Mouse (Mus musculus) neural tube, embryonic 15.5 days (tissue): ENCODE measurements around the gene Psmb3. TPM values are rescaled to one million over a fixed set of nuclear protein-coding genes. Genes with fewer than 3 reads are reported as not detected.
"Not testable (repeated sequence)": the region's sequence is repeated elsewhere in the genome, so short reads cannot be mapped to it uniquely, and the experiment has no call there.

Source experiments
- ATAC-seq: fragments of 200-750 bp; cut with Nextera tagmentation; 2 replicates; pipeline ENCODE4 v1.8.0; 2017; ENCODE audit warnings: mild to moderate bottlenecking, moderate TSS enrichment, moderate library complexity; ENCODE audit not compliant: low FRiP score
- H3K27ac ChIP-seq: fragments of 300-500 bp; sonication (generic); replicated peaks from 2 replicates; pipeline ENCODE4 v1.5.1; 2015; ENCODE audit warnings: mild to moderate bottlenecking, inconsistent platforms
- H3K27me3 ChIP-seq: fragments of 300-500 bp; sonication (generic); replicated peaks from 2 replicates; pipeline ENCODE4 v1.6.1; 2015; ENCODE audit warnings: inconsistent platforms
- H3K36me3 ChIP-seq: fragments of 300-500 bp; sonication (generic); 2 replicates; pipeline ENCODE4 v1.6.1; 2015; ENCODE audit warnings: inconsistent platforms
- H3K4me1 ChIP-seq: fragments of 300-500 bp; sonication (generic); 2 replicates; pipeline ENCODE4 v1.6.1; 2015; ENCODE audit warnings: inconsistent platforms
- H3K4me2 ChIP-seq: fragments of 300-500 bp; sonication (generic); 2 replicates; pipeline ENCODE4 v1.6.1; 2015; ENCODE audit warnings: inconsistent platforms, mild to moderate bottlenecking, moderate library complexity
- H3K4me3 ChIP-seq: fragments of 300-500 bp; sonication (generic); replicated peaks from 2 replicates; pipeline ENCODE4 v1.5.1; 2015; ENCODE audit warnings: mild to moderate bottlenecking, inconsistent platforms
- H3K9ac ChIP-seq: fragments of 300-500 bp; sonication (generic); replicated peaks from 2 replicates; pipeline ENCODE4 v1.6.1; 2015; ENCODE audit warnings: mild to moderate bottlenecking, inconsistent platforms
- H3K9me3 ChIP-seq: fragments of 300-500 bp; sonication (generic); replicated peaks from 2 replicates; pipeline ENCODE4 v1.6.1; 2016; ENCODE audit warnings: inconsistent platforms
- WGBS: fragments of 180-500 bp; shearing (Covaris S2); methylation state at CpG from one replicate; pipeline ENCODE4 v1.1.7; 2015; ENCODE audit warnings: mixed read lengths; 5-methylcytosine and 5-hydroxymethylcytosine counted together
- polyA plus RNA-seq: library from polyadenylated mRNA; unstranded; fragments of >200 nt; fragmentation: Nextera tagmentation; extraction: Ambion mirVana; gene quantifications from 2 replicates; pipeline ENCODE4 v1.2.1, GENCODE M21; 2015

Gene Psmb3
- polyA plus RNA-seq, 1 experiment from 2014 or later = 459 TPM

DNA sequence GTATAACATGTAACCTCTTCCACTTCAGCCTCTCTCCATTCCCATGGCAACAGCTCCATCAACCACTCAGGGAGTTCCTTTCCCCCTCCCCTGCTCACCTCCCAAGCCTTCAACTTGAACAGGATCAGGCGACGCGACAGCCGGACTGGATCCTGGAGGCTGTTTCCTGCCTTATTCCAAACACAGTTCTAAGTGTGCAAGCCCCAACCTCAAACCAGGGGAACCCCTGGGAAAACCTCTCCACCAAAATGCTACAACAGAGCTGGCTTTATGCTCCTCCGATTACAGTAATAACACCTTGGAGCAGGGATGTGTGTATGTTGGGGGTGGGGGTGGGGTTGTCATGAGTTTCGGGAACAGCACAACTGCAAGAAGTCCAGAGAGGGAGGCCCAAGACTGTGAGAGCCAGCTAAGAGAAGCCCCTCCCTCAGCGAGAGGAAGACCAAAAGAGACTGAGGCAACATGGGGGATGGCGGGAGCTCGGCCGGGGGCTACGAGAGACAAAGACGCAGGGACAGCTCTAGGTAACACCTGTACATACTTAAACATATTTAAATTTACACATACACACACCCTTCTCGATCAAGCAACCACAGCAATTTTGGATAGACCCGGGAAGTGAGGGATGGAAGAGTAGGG, 5.2 kb upstream of the Psmb3 start:
- Histone ChIP-seq H3K4me3 (peak overlapping the region; percentile 95), H3K27me3 (no peaks in the 10 kb centered on the region), H3K4me1 (peaks cover 68% of the 10 kb centered on the region), H3K9ac (peak overlapping the region; percentile 94), H3K4me2 (peak overlapping the region; percentile 90), H3K36me3 (no peaks in the 10 kb centered on the region), H3K27ac (peak overlapping the region; percentile 97), H3K9me3 (no peaks in the 10 kb centered on the region)
- no peak for ATAC-seq
- WGBS = under 1% methylated on average over 14 of the region's 14 CpGs

DNA sequence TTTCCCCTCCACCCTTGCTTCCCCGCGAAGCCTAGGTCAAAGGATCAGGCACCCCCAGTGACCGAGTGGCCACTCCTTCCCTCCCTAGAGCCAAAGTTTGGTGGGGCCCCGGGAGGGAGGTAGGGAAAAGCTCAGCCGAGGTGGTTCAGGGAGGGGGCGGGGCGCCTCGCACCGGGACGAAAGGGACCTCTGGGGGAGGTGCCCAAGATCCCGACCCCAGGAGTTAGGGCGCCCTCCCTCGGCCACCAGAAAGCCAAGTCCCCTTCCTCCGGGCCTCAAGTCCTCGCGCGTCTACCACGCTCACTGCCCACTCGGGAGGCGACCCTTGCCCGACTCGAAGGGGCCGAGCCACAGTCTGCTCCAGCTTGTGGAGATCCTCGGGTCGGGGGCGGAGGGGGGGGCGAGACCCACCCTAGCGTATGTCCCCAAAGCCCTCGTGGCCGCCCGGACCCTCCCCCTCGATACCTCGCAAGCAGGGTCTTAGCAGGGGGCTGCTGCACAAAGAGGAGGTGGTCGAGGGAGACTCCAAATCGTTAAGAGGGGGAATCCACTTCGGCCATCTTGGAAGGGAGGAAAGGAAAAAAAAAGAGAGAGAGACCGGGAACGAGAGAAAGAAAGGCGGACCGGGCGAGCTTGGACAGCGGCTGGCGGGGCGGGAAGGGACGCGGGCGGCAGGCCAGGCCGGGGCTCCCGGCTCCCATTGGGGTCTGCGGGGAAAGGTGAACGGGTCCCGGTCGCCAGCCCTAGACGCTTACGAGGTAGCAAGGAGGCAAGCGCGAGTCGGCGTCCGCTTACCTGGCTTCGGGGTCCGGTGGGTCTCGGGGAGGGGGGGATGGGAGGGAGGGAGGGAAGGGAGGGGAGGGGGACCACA, 4.2 kb upstream of the Psmb3 start:
- Histone ChIP-seq H3K4me2 (peak overlapping the region; percentile 90), H3K27ac (peak overlapping the region; percentile 97), H3K4me1 (peaks cover 61% of the 10 kb centered on the region), H3K36me3 (no peaks in the 10 kb centered on the region), H3K9ac (peak overlapping the region; percentile 94), H3K27me3 (no peaks in the 10 kb centered on the region), H3K4me3 (peak overlapping the region; percentile 95), H3K9me3 (no peaks in the 10 kb centered on the region)
- WGBS = under 1% methylated on average over 61 of the region's 63 CpGs
- no peak; the same call in 1 of the 2 replicates for ATAC-seq

DNA sequence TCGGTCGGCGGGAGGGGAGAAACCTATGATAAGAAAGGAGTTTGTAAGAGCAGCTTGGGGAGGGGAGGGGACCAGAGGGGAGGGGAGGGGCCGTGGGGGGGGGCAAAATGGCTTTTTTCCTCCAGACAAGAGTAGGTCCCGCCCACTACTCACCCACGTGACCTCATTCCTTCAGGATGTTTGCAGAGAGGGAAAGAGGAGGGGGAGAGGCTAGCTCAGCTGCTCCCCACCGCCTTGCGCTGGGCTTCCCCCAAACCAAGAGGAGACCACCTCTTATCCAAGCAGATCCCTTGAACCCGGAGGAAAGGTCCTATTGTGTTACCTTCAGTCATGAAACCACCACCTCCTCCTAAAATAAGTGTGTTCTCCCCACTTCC, 3.6 kb upstream of the Psmb3 start:
- peaks cover 61% of the 10 kb centered on the region for H3K4me1 ChIP-seq
- 0% methylated on average over 3 of the region's 9 CpGs for whole genome bisulfite sequencing
- H3K36me3 ChIP-seq = no peaks in the 10 kb centered on the region
- H3K27ac ChIP-seq = peak overlapping the region; percentile 97
- H3K9me3 ChIP-seq = no peaks in the 10 kb centered on the region
- H3K27me3 ChIP-seq = no peaks in the 10 kb centered on the region
- peak overlapping the region; percentile 90 for H3K4me2 ChIP-seq
- H3K9ac ChIP-seq = peak overlapping the region; percentile 94
- H3K4me3 ChIP-seq = peak overlapping the region; percentile 95
- ATAC-seq = peak; percentile 67

DNA sequence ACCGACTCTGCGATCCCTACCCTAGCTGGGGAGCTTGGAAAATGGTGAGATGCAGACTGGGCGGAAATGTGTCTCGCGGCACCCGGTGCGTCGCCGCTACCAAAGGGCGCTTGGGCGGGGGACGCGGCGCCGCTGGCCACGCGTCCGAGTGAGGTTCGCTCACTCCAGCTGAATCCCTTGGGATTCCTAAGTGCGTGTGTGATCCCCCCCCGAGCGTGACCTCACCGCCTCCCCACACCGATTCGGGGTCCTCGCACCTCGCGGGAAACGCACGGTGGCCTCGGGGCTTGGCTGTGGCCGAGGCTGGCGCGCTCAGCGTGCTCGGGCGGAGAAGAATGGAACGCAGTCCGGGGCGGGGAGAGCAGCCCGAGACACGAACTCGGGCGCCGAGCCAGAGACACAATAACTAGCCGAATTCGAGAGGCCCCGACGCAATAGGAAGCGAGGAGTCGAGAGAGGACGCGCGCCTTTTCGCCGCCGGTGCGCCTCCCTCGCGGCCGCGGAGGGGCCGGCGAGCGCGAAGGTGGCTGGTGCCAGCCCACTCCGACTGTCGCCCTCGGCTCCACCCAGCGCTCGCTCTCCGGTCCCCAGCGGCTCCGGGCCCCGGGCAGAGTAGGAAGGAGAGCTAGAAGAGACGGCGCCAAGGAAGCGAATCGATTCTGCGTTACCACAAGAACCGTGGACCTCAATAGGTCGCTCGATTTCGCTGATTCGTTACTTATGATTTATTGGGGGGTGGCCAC, 3.0 kb upstream of the Psmb3 start, which contains the start of gene Pcgf2:
Gene Pcgf2 (minus strand): TSS at position 495 of the 743 bp plus-strand sequence.
- Histone ChIP-seq H3K27ac (peak within 1 kb of the TSS; percentile 97), H3K4me1 (peaks cover 61% of the 10 kb centered on the region), H3K36me3 (no peaks in the 10 kb centered on the region), H3K9ac (peak within 1 kb of the TSS; percentile 94), H3K4me2 (peak within 1 kb of the TSS; percentile 90), H3K27me3 (no peaks in the 10 kb centered on the region), H3K9me3 (no peaks in the 10 kb centered on the region), H3K4me3 (peak within 1 kb of the TSS; percentile 95)
- ATAC-seq = peak; percentile 3; the same call in 1 of the 2 replicates
- WGBS = under 1% methylated on average over 85 of the region's 85 CpGs

DNA sequence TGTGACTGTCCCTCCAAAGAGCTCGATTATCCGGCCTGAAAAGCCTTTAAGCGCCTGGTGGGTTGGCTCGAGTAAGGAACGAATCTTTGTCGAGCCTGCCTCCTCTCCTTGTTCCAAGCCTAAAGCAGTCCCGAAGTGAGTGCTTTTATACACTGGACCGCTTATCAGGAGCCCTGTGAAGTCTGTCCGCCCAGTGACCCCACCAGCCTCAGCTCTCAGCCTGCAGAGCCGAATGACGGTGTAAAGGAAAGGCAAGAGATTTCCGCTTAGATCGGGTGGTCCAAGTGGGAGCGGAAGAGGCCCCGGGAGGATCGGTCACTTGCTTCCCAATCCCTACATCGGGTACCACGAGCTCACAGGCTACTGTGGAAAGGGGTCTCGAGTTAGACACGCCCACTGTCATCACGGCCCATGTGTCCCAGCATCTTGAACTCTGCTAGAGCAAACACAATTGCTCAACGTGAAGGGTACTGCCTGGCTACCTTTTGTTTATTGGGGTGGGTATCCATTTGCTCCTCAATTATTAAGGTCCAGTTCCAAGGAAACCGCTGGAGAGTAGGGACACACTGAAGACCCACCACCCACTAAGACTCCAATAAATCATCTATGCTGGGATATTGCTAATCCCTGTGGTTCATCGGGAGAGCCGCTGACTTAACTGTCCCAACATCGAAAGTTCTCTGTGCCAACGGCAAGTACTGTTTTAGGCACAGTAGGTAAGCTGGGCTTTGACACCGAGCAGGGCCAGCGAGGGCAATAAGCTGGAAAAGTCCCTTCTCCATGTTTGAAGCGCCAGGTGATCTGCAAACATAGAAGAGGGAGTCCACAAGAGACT, 2.2 kb upstream of the Psmb3 start:
- H3K36me3 ChIP-seq = peaks cover 4% of the 10 kb centered on the region
- H3K4me1 ChIP-seq = peaks cover 53% of the 10 kb centered on the region
- H3K4me2 ChIP-seq = peak overlapping the region; percentile 90
- 16% methylated on average over 30 of the region's 30 CpGs for WGBS
- no peaks in the 10 kb centered on the region for H3K9me3 ChIP-seq
- peak overlapping the region; percentile 95 for H3K4me3 ChIP-seq
- H3K9ac ChIP-seq = peak overlapping the region; percentile 83
- H3K27ac ChIP-seq = peak overlapping the region; percentile 97
- no peak for ATAC-seq
- no peaks in the 10 kb centered on the region for H3K27me3 ChIP-seq

DNA sequence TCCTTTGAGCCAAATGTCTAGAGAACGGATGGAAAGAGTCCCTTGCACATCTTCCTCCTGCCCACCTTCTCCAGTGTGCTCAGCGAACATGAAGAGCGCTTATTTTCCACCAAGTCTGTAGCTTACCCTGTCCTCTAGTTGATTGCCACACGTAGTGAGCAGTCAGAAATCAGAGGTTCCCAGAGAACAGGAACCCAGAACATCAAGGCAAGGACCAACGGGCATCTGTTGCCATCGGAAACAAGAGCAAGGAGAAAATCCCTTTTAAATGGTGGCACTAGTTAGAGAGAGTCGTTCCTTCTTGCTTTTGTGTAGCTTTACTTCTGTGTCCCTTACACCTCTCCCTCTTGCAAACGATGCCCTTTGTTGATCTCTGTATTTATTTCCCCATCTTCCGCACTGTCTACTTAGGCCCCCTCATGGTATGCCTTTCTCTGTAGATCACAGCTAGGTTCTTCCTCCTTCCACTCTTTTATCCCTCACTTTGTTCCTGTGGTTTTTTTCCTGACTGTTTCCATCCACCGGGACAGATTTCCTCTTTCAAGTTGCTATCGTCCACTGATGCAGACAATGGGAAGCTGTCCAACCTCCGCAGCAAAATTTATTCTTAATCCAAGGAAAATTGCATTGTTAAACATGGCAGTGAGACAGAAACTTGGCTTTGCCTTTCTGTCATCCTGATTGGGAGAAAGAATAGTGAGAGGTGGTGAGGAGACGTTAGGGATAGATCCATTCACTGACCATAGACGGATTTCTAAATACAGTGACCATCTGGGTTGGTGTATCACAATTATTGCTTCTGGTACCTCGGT, 1.4 kb upstream of the Psmb3 start:
- H3K27ac ChIP-seq = peak overlapping the region; percentile 97
- peak overlapping the region; percentile 95 for H3K4me3 ChIP-seq
- H3K4me1 ChIP-seq = peaks cover 45% of the 10 kb centered on the region
- 50% methylated on average over 15 of the region's 15 CpGs for WGBS
- no peaks in the 10 kb centered on the region for H3K27me3 ChIP-seq
- no peak for ATAC-seq
- H3K9me3 ChIP-seq = no peaks in the 10 kb centered on the region
- H3K36me3 ChIP-seq = peaks cover 12% of the 10 kb centered on the region
- peak overlapping the region; percentile 83 for H3K9ac ChIP-seq
- peak overlapping the region; percentile 90 for H3K4me2 ChIP-seq

DNA sequence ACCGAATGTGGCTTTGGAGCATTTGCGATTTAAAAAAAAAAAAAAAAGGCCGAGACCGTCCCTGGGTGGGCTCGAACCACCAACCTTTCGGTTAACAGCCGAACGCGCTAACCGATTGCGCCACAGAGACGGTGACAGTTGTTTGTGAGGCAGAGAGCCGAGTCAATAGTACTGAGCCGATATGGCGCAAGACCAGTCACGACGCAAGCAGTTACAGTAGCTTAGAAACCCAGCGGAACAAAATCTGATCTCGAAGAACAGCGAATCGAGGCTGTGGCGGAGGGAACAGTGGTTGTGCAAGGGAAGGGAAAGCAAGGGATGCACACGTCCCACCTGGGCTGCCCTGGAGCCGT, 830 bp upstream of the Psmb3 start:
- Histone ChIP-seq H3K36me3 (peaks cover 18% of the 10 kb centered on the region), H3K9ac (peak overlapping the region; percentile 83), H3K27ac (peak overlapping the region; percentile 97), H3K4me2 (peak overlapping the region; percentile 90), H3K27me3 (no peaks in the 10 kb centered on the region), H3K4me1 (peaks cover 39% of the 10 kb centered on the region), H3K9me3 (no peaks in the 10 kb centered on the region), H3K4me3 (peak overlapping the region; percentile 95)
- under 1% methylated on average over 24 of the region's 24 CpGs for WGBS
- peak; percentile 40; the same call in 1 of the 2 replicates for ATAC-seq

DNA sequence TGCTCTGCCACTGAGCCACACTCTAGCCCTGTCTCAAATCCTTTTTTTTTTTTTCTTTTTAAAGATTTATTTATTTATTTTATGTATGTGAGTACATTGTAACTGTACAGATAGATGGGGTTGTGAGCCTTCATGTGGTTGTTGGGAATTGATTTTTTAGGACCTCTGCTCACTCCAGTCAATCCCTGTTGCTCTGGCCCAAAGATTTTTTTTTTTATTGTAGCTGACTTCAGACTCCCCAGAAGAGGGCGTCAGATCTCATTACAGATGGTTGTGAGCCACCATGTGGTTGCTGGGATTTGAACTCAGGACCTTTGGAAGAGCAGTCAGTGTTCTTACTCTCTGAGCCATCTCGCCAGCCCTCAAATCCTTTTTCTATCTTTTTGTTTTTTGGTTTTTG, 6.9 kb downstream of the Psmb3 start:
- peaks cover 66% of the 10 kb centered on the region for H3K36me3 ChIP-seq
- H3K4me3 ChIP-seq = not testable (repeated sequence)

DNA sequence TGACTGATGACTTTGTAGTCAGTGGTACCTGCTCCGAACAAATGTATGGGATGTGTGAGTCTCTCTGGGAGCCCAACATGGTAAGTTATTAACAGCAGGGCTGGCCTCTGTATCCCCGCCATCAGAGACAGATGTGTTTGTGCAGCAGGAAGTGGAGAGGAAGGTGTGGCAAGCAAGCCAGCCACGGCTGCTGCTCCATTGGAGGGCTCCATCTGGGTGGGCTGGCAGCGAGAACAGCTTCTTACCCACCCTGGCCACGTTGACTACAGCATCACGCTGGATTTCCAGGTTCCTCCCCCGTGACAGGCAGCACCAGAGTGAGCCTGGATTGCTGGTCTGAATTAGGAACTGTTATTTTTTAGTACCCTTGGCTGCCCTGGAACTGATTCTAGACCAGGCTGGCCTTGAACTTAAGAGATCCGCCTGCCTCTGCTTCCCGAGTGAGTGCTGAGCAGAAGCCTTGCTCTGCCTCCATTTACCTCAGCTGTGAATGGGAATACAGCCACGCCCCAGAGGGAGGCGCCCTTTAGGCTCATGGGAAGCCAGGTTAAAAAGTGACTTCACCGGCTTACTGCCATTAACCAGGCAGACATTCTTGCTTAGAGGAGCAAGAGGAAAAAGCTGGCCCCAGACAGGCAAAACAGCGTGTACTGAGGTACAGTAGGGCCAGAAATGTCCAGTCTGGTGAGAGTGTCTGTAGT, 8.2 kb downstream of the Psmb3 start:
- no peak for ATAC-seq
- no peak overlapping the region for H3K4me3 ChIP-seq
- H3K27me3 ChIP-seq = no peaks in the 10 kb centered on the region
- H3K9me3 ChIP-seq = no peaks in the 10 kb centered on the region
- peaks cover 62% of the 10 kb centered on the region for H3K36me3 ChIP-seq
- 87% methylated on average over 13 of the region's 13 CpGs for WGBS
- peaks cover 5% of the 10 kb centered on the region; the same call in 1 of the 2 replicates for H3K4me1 ChIP-seq
- H3K27ac ChIP-seq = no peak overlapping the region
- no peak overlapping the region for H3K4me2 ChIP-seq
- H3K9ac ChIP-seq = no peak overlapping the region

More for the DNA sequence above, 6.9 kb downstream of the Psmb3 start:
- not testable (repeated sequence) for H3K4me1 ChIP-seq, H3K27ac ChIP-seq, ATAC-seq, H3K27me3 ChIP-seq, H3K9ac ChIP-seq, H3K4me2 ChIP-seq, H3K9me3 ChIP-seq
- 77% methylated on average over 2 of the region's 2 CpGs for WGBS

DNA sequence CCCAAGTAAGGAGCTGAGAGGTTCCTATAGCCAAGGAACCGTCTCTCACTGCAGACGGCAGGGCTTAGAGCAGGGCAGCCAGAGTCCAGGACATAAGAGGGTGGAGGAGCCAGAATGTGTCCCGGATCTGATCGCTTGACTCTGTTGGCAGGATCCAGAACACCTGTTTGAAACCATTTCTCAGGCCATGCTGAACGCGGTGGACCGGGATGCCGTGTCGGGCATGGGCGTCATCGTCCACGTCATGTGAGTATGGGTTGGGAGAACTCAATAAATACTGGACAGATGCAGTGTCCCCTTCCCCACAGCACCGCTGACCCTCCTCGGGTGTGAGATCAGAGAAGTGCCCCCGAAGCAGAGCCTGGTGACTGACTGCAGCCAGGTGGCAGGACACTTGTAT, 9.1 kb downstream of the Psmb3 start:
- Histone ChIP-seq H3K4me3 (no peak overlapping the region), H3K27me3 (no peaks in the 10 kb centered on the region), H3K4me2 (no peak overlapping the region), H3K36me3 (peaks cover 61% of the 10 kb centered on the region), H3K9me3 (no peaks in the 10 kb centered on the region), H3K27ac (no peak overlapping the region), H3K4me1 (peaks cover 5% of the 10 kb centered on the region; the same call in 1 of the 2 replicates), H3K9ac (no peak overlapping the region)
- 93% methylated on average over 15 of the region's 15 CpGs for WGBS
- no peak for ATAC-seq
